Mouse (Mus musculus) heart, postnatal 4 days (tissue): ENCODE measurements around the gene Islr. TPM values are rescaled to one million over a fixed set of nuclear protein-coding genes. Genes with fewer than 3 reads are reported as not detected.
A peak's percentile ranks its signal among the peaks of the same experiment; 100 is the strongest.

Source experiments
- DNase-seq: peaks from one replicate; pipeline ENCODE4 v3.0.0; 2021
- total RNA-seq, 2 experiments: library from RNA; stranded (reverse); gene quantifications; 2 replicates each; pipeline ENCODE4 v1.2.3; 2021

Gene Islr
- total RNA-seq, 2 experiments from 2014 or later, result 25.4 to 31.0 TPM

- peak; percentile 61 for DNase-seq
These were observed 16.3 kb upstream of the Islr start for GRCm38 (mm10) chr9:58220218-58220903.

GRCm38 (mm10) chr9:58218539-58218938, 14.4 kb upstream of the Islr start:
- no peak for DNase-seq

- DNase-seq, result peak; percentile 58
These were observed 12.3 kb upstream of the Islr start for GRCm38 (mm10) chr9:58216402-58216801.

GRCm38 (mm10) chr9:58214519-58215180, 10.5 kb upstream of the Islr start:
- no peak for DNase-seq

- no peak for DNase-seq
These were observed 9.8 kb upstream of the Islr start for GRCm38 (mm10) chr9:58213865-58214264.

- DNase-seq, result no peak
These were observed 9.3 kb upstream of the Islr start for GRCm38 (mm10) chr9:58213377-58213776.

- DNase-seq, result no peak
These were observed 6.2 kb upstream of the Islr start for GRCm38 (mm10) chr9:58210304-58210627.

GRCm38 (mm10) chr9:58209462-58210303, 5.6 kb upstream of the Islr start:
- no peak for DNase-seq

GRCm38 (mm10) chr9:58206013-58206412, 1.9 kb upstream of the Islr start:
- no peak for DNase-seq

GRCm38 (mm10) chr9:58204448-58205000, 418 bp upstream of the Islr start:
- DNase-seq, result peak; percentile 97

- DNase-seq, result no peak
These were observed 1.2 kb downstream of the Islr start for GRCm38 (mm10) chr9:58202676-58203453.

GRCm38 (mm10) chr9:58201861-58202549, 2.1 kb downstream of the Islr start:
- no peak for DNase-seq

- no peak for DNase-seq
These were observed 2.8 kb downstream of the Islr start for GRCm38 (mm10) chr9:58201091-58201842.

- DNase-seq, result no peak
These were observed 3.6 kb downstream of the Islr start for GRCm38 (mm10) chr9:58200270-58201090.

GRCm38 (mm10) chr9:58199381-58200269, 4.5 kb downstream of the Islr start:
- DNase-seq, result no peak

GRCm38 (mm10) chr9:58198801-58199371, 5.2 kb downstream of the Islr start:
- no peak for DNase-seq

- DNase-seq, result peak; percentile 66
These were observed 6.1 kb downstream of the Islr start for GRCm38 (mm10) chr9:58197781-58198701.
